Comparison of ENCODE assay signal across 32 mouse cellular contexts in the genomic region with DNA sequence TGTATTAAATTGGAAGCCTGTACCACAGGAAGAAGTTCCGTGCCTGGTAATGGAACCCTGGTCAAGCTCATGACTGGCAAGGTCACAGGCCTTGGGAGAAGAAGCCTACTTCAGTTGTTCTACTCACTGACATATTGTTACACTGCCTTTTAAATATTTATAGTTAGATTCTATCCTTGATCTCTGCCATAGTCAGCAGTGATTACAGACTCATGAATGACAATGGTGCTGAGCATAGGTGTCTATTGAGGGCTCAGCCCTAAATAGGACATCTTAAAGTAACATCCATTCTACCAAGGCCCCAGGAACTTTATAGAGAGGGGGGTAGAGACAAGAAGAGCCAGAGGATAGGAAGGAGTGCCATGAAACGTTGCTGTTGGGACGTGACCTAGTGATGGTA. TPM values are rescaled to one million over a fixed set of nuclear protein-coding genes. Genes with fewer than 3 reads are reported as not detected.
"Had no signal": no experiment of that assay in that cellular context is flagged by ENCODE, and none has a peak within 500 bp of the region (broad histone marks: within the 10 kb centered on the region; RNA-seq: fewer than 3 reads in every experiment).

No protein-coding gene starts in this region.

- H3K27ac ChIP-seq: limb, embryonic 10.5 days; limb, embryonic 12.5 days; limb, embryonic 13.5 days; limb, embryonic 15.5 days; liver, embryonic 12.5 days; liver, embryonic 13.5 days; liver, embryonic 14.5 days; liver, embryonic 15.5 days; lung, embryonic 15.5 days; macrophage; midbrain, embryonic 10.5 days; midbrain, embryonic 12.5 days; midbrain, embryonic 13.5 days; midbrain, embryonic 15.5 days; neural tube, embryonic 12.5 days had no signal

- DNase-seq: left cerebral cortex, postnatal 4 days; liver; liver, embryonic 13.5 days; liver, postnatal 0 days; lung, adult 18-20 months; lung, adult 2 months; lung, embryonic 14.5 days; lung, postnatal 10 days; lung, postnatal 14 days; lung, postnatal 36 days; lung, postnatal 4 days; midbrain, embryonic 14.5 days had no signal

- H3K4me3 ChIP-seq: limb, embryonic 10.5 days; limb, embryonic 12.5 days; limb, embryonic 13.5 days; limb, embryonic 15.5 days; liver, embryonic 12.5 days; liver, embryonic 13.5 days; liver, embryonic 15.5 days; lung, embryonic 15.5 days; megakaryocyte, embryonic 14.5 days; midbrain, embryonic 10.5 days; midbrain, embryonic 12.5 days; midbrain, embryonic 13.5 days; midbrain, embryonic 15.5 days; myocyte; neural tube, embryonic 12.5 days had no signal

RNA-seq across cellular contexts. Expression of a gene that starts 13.2 kb away (rescaled TPM):
- total RNA-seq: megakaryocyte progenitor cell, adult 5-6 weeks; megakaryocyte, adult 5-6 weeks; megakaryocyte-erythroid progenitor cell, adult 5-6 weeks; monocyte, adult 5-6 weeks had no signal
